Mouse (Mus musculus) frontal cortex, postnatal 36 days (tissue): ENCODE data around the gene Gm20388.
A peak's percentile ranks its signal among the peaks of the same experiment; 100 is the strongest.
"Not testable (repeated sequence)": the region's sequence is repeated elsewhere in the genome, so short reads cannot be mapped to it uniquely, and the experiment has no call there.

Experiments used
- DNase-seq, 2 experiments: peaks; one replicate each; pipeline ENCODE4 v3.0.0; 2022; ENCODE audit warnings: low spot score in 2 of 2

Gene Gm20388

GRCm38 (mm10) chr8:120764638-120765037 is 854.0 kb downstream of the Gm20388 start:
- DNase-seq: no peak

DNA sequence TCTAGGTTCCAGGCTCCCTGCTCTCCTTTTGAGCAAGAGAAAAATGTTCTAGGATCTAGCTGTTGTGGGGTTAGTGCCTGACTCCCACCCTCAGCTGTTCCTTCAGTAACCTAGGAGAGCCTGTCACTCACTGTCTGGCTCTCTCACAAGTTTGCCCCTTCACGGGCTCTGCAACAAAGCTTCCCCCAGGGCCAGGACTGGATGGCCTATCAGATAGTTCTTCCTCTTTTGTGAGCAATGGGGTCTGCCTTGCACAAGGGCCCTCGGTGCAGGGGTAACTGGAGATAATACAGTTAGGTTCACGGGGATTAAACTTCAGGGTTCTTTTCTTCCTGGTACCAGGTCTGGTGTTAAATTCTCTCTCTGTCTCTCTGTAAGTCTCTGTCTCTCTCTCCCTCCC is 856.0 kb downstream of the Gm20388 start:
- DNase-seq: no peak

DNA sequence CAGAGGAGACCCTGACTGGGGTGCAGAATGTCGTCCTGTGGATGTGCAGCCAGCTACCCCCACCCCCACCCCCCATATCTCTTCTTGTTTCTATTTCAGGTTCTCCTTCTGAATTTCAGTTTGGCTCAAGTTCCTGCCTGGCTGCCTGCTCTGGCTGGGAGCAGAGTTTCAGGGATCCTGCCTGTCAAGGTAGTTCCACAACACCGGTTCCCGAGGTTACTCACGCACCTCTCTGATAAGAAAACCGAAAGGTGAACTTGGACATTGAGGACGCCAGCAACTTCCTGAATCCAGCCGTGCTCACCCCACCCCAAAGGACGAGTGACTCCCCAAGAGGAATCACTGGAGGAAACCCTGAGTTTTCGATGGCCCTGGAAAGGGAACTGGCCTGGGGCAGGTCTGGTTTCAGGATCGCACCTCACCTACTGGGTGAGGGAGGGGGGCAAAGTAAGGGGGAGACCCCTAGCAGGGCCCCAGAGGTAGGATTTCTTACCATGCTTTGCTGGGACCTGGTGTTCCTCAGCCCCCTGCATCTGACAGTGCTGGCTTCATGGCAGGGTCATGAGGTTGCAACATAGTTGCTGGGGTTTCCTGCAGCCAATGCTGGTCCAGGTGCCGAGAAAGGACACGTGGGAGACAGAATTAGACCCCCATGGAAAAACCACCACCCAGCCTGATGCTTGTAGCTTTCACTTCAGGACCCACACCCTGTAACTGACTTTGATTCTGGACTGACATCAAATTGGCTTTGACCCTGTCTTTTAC is 858.0 kb downstream of the Gm20388 start:
- DNase-seq: no peak

- no peak for DNase-seq
These were observed 866.5 kb downstream of the Gm20388 start for GRCm38 (mm10) chr8:120777184-120777583.

GRCm38 (mm10) chr8:120777732-120778131 is 867.1 kb downstream of the Gm20388 start:
- DNase-seq: no peak

DNA sequence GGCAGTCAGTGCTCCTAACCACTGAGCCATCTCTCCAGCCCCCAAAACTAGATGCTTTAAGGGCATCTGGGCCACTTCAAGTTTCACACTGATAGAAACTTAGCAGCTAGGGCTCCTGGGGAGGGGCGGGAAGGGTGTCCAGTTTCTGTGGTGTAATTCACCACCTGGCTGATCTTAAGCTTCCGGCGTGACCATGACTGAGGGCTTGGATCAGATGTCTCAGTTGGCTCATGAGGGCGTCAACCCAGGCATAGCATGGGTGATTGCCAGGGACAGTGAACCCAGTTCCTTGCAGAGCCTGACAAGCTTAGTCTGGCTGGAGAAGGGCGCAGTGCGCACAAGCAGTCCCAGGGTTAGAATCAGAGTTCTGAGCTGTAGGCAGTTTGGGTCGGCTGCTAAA is 868.5 kb downstream of the Gm20388 start:
- no peak for DNase-seq

GRCm38 (mm10) chr8:120783781-120784180 is 873.1 kb downstream of the Gm20388 start:
- DNase-seq: no peak

GRCm38 (mm10) chr8:120786753-120787152 is 876.1 kb downstream of the Gm20388 start:
- DNase-seq: no peak

DNA sequence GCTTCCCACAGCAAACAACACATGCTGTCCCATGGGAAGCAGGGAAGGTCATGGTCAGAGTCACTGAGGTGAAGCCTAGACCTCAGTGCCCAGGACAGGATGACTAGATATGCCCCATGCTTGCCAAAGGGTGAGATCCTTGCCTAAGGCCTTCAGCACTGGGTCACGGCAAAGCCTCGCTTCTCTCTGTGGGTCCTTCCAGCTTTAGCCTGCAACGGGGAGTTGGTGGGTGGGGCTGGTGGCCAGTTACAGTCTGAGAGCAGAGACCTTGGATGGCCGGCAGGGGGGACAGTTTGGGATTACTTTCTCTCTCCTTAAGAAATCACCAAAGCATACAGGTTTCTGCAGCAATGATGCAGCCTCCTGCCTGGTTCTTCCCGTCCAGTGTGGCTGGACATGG is 877.0 kb downstream of the Gm20388 start:
- no peak for DNase-seq

- DNase-seq: no peak
These were observed 882.1 kb downstream of the Gm20388 start for GRCm38 (mm10) chr8:120792710-120793109.

DNA sequence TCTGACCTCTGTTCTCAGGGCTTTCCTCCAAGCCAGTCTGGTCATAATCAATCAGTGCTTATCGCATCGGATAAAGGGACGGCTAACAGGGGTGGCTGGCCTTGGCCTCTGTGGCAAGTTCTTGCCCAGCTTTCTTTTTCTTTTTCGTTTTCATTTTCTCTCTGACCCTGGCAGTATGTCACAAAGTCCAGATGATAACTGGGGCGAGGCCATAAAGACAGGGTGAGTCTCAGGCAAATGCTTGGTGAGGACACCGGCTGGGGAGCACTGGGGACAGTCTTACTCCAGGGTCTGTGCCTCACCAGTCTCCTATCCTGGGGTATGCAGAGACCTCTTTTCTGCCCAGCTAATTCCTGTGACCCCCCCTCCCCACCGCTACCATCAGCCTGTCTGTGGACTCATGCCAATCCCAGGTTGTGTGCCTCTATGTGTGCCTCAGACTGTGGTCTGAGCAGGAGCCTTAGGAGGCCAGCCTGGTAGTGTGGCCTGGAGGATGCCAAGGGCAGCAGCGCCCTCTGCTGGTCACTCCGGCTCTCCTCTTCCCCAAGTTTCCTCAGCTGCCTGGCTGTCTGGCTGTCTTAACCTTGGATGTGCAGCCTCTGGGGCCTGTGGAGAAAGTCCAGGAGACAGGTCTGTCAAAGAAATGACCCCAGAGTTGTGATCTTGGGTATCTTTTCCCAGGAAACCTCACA is 885.4 kb downstream of the Gm20388 start:
- peak; percentile 71 to 76 for DNase-seq

- no peak for DNase-seq
These were observed 886.5 kb downstream of the Gm20388 start for GRCm38 (mm10) chr8:120797019-120797727.

GRCm38 (mm10) chr8:120800308-120800865 is 889.7 kb downstream of the Gm20388 start:
- peak; percentile 49 to 50 for DNase-seq

- not testable (repeated sequence) for DNase-seq
These were observed 893.2 kb downstream of the Gm20388 start for GRCm38 (mm10) chr8:120803661-120804375.

DNA sequence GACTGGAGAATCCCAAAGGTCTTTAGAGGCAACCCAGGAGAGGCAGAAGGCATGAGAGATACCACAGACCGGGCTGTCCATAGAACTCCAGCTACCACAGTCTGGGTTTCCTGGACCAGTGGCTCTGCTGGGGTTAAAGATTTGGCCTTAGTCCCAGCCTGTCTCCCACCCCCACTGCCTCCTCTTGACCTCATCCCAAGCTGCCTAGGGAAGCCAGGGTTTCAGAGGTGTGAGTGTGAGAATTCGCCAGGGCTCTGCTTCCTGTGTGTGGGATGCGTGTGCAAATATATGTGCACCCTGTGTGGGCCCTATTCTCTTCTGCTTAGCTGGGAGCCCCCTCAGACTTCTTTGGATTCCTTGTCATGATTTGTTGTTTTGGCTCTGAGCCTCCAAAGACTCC is 894.1 kb downstream of the Gm20388 start:
- DNase-seq: no peak

- no peak for DNase-seq
These were observed 896.2 kb downstream of the Gm20388 start for GRCm38 (mm10) chr8:120806780-120807264.

DNA sequence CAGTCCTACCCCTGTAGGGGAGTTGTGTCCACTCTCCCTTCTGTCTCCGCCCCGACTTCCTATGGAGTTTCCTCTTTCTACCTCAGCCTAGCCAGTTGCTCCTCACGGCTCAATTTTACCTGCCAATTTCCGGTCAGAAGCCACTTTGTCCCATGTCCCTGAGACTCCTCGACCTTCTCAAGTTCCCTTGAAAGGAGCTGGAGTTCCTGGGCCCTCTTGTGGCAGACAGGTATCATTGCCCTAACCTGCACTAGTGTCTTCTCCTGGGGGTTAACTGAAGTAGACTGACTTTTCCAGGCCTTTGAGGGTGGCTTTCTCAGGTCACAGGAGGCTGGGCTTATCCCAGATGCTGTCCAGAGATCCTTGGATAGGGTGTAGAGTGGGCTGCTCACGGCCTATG is 897.1 kb downstream of the Gm20388 start:
- DNase-seq: no peak

DNA sequence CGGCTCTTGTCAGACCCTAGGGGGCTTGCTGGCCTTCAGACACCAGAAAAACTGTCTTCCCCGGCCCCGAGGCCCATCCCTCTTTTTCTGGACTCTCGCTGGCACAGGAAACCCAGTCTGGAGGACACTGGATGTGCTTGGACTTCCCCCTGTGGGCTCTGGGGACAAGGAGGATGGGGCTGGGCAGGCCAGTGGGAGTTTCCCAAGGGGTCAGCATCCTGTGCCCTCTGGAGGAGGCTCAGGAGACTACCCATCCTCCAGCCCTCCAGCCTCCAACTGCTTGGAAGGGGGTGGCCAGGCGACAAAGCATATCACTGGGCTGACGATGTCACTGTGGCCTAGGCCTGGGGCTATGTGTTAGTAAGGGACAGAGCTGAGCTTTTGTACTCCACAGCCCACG is 898.4 kb downstream of the Gm20388 start:
- no peak for DNase-seq

GRCm38 (mm10) chr8:120811953-120812352 is 901.3 kb downstream of the Gm20388 start:
- no peak for DNase-seq

- no peak for DNase-seq
These were observed 902.4 kb downstream of the Gm20388 start for GRCm38 (mm10) chr8:120813028-120813427.

- DNase-seq: no peak
These were observed 903.2 kb downstream of the Gm20388 start for GRCm38 (mm10) chr8:120813839-120814238.
